Mouse (Mus musculus) cortical plate, adult 2 months (tissue): ENCODE measurements around the gene Rasgrf2.

ENCODE experiments used
- CTCF ChIP-seq: fragments of 200-500 bp; IDR thresholded peaks from 2 replicates; pipeline ENCODE4 v1.5.1; 2011; ENCODE audit warnings: mild to moderate bottlenecking, control low read depth, low read length; ENCODE audit not compliant: insufficient read depth; ENCODE audit errors: extremely low read depth
- POLR2A ChIP-seq: fragments of 200-500 bp; IDR thresholded peaks from 2 replicates; pipeline ENCODE4 v1.6.1; 2011; ENCODE audit warnings: mild to moderate bottlenecking, low read length, control low read depth; ENCODE audit not compliant: insufficient read depth; ENCODE audit errors: extremely low read depth

- no peak for TF ChIP-seq CTCF
- peak; percentile 71 for TF ChIP-seq POLR2A
Measured at GRCm38 (mm10) chr13:92131384-92132150, at the start of gene Rasgrf2.
